Mouse (Mus musculus): ENCODE data around the gene A730061H03Rik.

GRCm38 (mm10) chr14:55513927-55514326, 46.3 kb downstream of the A730061H03Rik start:
- TF ChIP-seq CTCF (IDR thresholded peaks at IDR 0.05; ENCODE audit: borderline replicate concordance, insufficient read depth, low read length) = no peak
- TF ChIP-seq POLR2A (IDR thresholded peaks at IDR 0.05; ENCODE audit: low read depth, low read length) = no peak

Data from embryonic fibroblast, embryonic 13.5 days (primary cell).